Mouse (Mus musculus) limb, embryonic 13.5 days (tissue): ENCODE results near the gene Ivd. TPM values are rescaled to one million over a fixed set of nuclear protein-coding genes. Genes with fewer than 3 reads are reported as not detected.
A peak's percentile ranks its signal among the peaks of the same experiment; 100 is the strongest.

Experiments
- ATAC-seq: fragments of 200-750 bp; cut with Nextera tagmentation; 2 replicates; pipeline ENCODE4 v1.8.0; 2017; ENCODE audit warnings: low read depth, moderate number of reproducible peaks, moderate TSS enrichment; ENCODE audit not compliant: low FRiP score
- H3K27ac ChIP-seq: fragments of 300-500 bp; sonication (generic); 2 replicates; pipeline ENCODE4 v1.5.1; 2015; ENCODE audit warnings: inconsistent platforms, mild to moderate bottlenecking, moderate library complexity
- H3K27me3 ChIP-seq: fragments of 300-500 bp; sonication (generic); 2 replicates; pipeline ENCODE4 v1.6.1; 2015; ENCODE audit warnings: mild to moderate bottlenecking, inconsistent platforms
- H3K36me3 ChIP-seq: fragments of 300-500 bp; sonication (generic); 2 replicates; pipeline ENCODE4 v1.6.1; 2015; ENCODE audit warnings: inconsistent platforms, mild to moderate bottlenecking, moderate library complexity
- H3K4me1 ChIP-seq: fragments of 300-500 bp; sonication (generic); 2 replicates; pipeline ENCODE4 v1.6.1; 2015; ENCODE audit warnings: inconsistent platforms
- H3K4me2 ChIP-seq: fragments of 300-500 bp; sonication (generic); replicated peaks from 2 replicates; pipeline ENCODE4 v1.6.1; 2015; ENCODE audit warnings: inconsistent platforms, mild to moderate bottlenecking, moderate library complexity
- H3K4me3 ChIP-seq: fragments of 300-500 bp; sonication (generic); 2 replicates; pipeline ENCODE4 v1.5.1; 2015; ENCODE audit warnings: moderate library complexity, mild to moderate bottlenecking, inconsistent platforms
- H3K9ac ChIP-seq: fragments of 300-500 bp; sonication (generic); 2 replicates; pipeline ENCODE4 v1.6.1; 2015; ENCODE audit warnings: mild to moderate bottlenecking, inconsistent platforms
- H3K9me3 ChIP-seq: fragments of 300-500 bp; sonication (generic); 2 replicates; pipeline ENCODE4 v1.6.1; 2016; ENCODE audit warnings: inconsistent platforms
- WGBS: fragments of 180-500 bp; shearing (Covaris S2); methylation state at CpG from one replicate; pipeline ENCODE4 v1.1.7; 2015; 5-methylcytosine and 5-hydroxymethylcytosine counted together
- polyA plus RNA-seq: library from polyadenylated mRNA; unstranded; fragments of >200 nt; fragmentation: Nextera tagmentation; extraction: Ambion mirVana; gene quantifications from 2 replicates; pipeline ENCODE4 v1.2.1, GENCODE M21; 2015

Gene Ivd
- polyA plus RNA-seq, 1 experiment from 2014 or later, result 82.6 TPM

DNA sequence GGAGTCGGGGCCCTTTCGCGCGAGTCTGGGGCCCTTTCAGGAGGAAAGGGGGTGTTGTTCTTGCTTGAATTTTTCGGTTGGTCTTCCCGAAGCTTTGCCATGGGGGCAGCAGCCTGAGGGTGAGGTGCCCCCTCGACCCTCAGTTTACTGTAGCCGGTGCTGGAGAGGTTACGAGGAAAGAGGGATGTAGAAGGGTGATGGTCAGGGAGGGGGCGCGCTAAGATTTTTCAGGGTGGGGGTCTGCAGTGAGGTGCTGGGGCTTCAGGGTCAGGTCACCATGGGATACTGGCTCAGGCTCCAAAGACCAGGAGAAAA, 39.0 kb downstream of the Ivd start:
- Histone ChIP-seq H3K36me3 (no peaks in the 10 kb centered on the region), H3K9me3 (no peaks in the 10 kb centered on the region), H3K4me2 (peak overlapping the region; percentile 99), H3K27me3 (peaks cover 77% of the 10 kb centered on the region), H3K4me3 (peak overlapping the region; percentile 90), H3K4me1 (peaks cover 47% of the 10 kb centered on the region), H3K27ac (no peak overlapping the region), H3K9ac (peak overlapping the region; percentile 68)
- ATAC-seq, result no peak
- 0% methylated on average over 11 of the region's 11 CpGs for WGBS

DNA sequence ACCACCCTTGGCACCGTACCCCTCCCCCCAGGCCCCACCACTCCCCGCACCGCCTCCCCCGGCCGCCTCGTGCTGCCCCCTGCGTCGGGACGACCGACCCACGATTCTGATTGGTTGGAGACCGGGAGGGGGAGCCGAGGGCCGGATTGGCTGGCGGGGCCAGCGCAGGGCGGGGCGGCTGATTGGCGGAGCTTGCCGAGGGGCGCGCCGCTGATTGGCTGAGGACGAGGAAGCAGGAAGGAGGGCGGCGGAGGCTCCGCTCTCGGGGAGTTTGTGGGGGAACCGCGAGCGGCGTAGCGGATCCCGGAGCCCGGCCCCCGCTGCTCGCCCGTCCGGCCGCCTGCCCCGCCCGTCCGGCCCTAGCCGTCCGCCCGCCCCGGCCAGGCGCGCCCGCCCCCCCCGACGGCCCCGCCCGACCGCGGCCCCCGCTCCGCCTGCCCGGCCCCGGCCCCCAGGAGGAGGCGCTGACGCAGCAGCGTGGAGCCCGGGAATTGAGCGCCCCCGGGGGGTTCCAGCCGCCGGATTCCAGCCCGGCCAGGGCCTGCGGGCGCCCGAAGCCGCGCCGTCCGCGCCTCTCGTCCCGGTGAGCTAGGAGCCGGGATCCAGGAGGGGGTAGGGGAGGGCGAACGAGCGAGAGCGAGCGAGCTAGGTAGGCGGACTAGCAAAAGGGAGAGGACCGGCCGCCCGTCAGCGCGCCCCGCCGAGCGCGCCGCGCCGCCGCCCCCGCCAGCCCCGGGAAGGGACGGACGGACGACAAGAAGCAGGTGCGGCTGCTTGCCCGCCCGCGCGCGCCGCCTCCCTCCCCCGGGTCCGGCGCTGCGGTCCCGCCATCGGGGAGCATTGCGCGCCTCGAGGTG, 39.6 kb downstream of the Ivd start:
- no peaks in the 10 kb centered on the region for H3K36me3 ChIP-seq
- peaks cover 43% of the 10 kb centered on the region for H3K4me1 ChIP-seq
- peak overlapping the region; percentile 87 for H3K9ac ChIP-seq
- H3K9me3 ChIP-seq, result no peaks in the 10 kb centered on the region
- peak overlapping the region; percentile 90 for H3K4me3 ChIP-seq
- peak overlapping the region; percentile 99 for H3K4me2 ChIP-seq
- H3K27ac ChIP-seq, result 0 out of 2 replicates have a peak overlapping the region, but pooled peaks have one; percentile 15
- H3K27me3 ChIP-seq, result peaks cover 70% of the 10 kb centered on the region
- under 1% methylated on average over 78 of the region's 120 CpGs for WGBS
- ATAC-seq, result peak; percentile 94

GRCm38 (mm10) chr2:118902051-118903025, 40.6 kb downstream of the Ivd start:
- H3K27ac ChIP-seq, result 0 out of 2 replicates have a peak overlapping the region, but pooled peaks have one; percentile 15
- peak overlapping the region; percentile 87 for H3K9ac ChIP-seq
- peaks cover 34% of the 10 kb centered on the region for H3K4me1 ChIP-seq
- peak overlapping the region; percentile 99 for H3K4me2 ChIP-seq
- peak; percentile 6; the same call in 1 of the 2 replicates for ATAC-seq
- H3K27me3 ChIP-seq, result peaks cover 61% of the 10 kb centered on the region
- H3K36me3 ChIP-seq, result no peaks in the 10 kb centered on the region
- peak overlapping the region; percentile 90 for H3K4me3 ChIP-seq
- no peaks in the 10 kb centered on the region for H3K9me3 ChIP-seq
- 1% methylated on average over 65 of the region's 106 CpGs for WGBS

- Histone ChIP-seq H3K27me3 (peaks cover 51% of the 10 kb centered on the region), H3K9ac (peak overlapping the region; percentile 26)
These were observed 41.6 kb downstream of the Ivd start for GRCm38 (mm10) chr2:118903333-118903741.

DNA sequence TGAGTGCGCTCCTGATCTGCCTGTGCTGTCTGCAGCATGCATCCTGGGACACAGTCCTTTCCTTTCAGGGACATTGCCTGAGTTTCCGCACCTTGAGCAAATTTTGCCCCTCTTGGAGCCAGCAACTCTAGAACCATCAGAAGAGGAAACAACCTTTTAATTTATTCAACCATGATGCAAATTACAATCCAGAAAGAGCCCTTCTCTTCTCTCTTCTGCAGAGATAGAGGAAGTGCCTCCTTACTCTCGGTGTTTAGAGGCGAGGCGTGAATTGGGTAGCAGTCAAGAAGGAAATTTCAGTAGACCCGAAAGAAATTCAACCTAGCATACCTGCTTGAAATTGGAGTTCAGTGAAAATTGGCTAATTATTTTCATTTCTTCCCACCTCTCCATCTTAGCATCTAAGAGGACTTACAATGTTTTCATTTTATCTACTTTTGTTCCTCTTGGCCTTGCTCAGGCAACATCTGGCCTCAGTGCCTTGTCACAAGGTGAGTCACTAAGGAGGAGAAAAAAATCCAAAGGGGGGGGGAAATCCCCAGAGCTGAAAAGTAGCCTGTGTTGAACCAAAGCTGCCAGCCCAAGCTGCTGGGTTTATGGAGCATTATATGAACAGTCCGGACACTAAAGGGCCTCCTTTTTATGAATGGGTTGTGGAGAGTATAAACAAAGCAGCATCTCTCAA, 43.8 kb downstream of the Ivd start:
- H3K36me3 ChIP-seq, result no peaks in the 10 kb centered on the region
- H3K4me2 ChIP-seq, result no peak overlapping the region
- H3K9me3 ChIP-seq, result no peaks in the 10 kb centered on the region
- peaks cover 29% of the 10 kb centered on the region for H3K27me3 ChIP-seq
- H3K4me3 ChIP-seq, result no peak overlapping the region
- H3K4me1 ChIP-seq, result peaks cover 16% of the 10 kb centered on the region
- WGBS, result 78% methylated on average over 7 of the region's 7 CpGs
- no peak for ATAC-seq
- H3K27ac ChIP-seq, result no peak overlapping the region
- H3K9ac ChIP-seq, result no peak overlapping the region

More at GRCm38 (mm10) chr2:118903333-118903741, 41.6 kb downstream of the Ivd start:
- Histone ChIP-seq H3K36me3 (no peaks in the 10 kb centered on the region), H3K4me1 (peaks cover 24% of the 10 kb centered on the region), H3K27ac (no peak overlapping the region), H3K9me3 (no peaks in the 10 kb centered on the region), H3K4me3 (peak overlapping the region; percentile 90), H3K4me2 (peak overlapping the region; percentile 99)
- ATAC-seq, result no peak
- 15% methylated on average over 10 of the region's 10 CpGs for WGBS

GRCm38 (mm10) chr2:118906118-118906492, 44.4 kb downstream of the Ivd start:
- Histone ChIP-seq H3K27me3 (peaks cover 27% of the 10 kb centered on the region), H3K4me2 (no peak overlapping the region), H3K9ac (no peak overlapping the region), H3K36me3 (no peaks in the 10 kb centered on the region), H3K9me3 (no peaks in the 10 kb centered on the region), H3K27ac (no peak overlapping the region), H3K4me1 (peaks cover 15% of the 10 kb centered on the region), H3K4me3 (no peak overlapping the region)
- WGBS, result 83% methylated on average over 5 of the region's 5 CpGs
- no peak for ATAC-seq

DNA sequence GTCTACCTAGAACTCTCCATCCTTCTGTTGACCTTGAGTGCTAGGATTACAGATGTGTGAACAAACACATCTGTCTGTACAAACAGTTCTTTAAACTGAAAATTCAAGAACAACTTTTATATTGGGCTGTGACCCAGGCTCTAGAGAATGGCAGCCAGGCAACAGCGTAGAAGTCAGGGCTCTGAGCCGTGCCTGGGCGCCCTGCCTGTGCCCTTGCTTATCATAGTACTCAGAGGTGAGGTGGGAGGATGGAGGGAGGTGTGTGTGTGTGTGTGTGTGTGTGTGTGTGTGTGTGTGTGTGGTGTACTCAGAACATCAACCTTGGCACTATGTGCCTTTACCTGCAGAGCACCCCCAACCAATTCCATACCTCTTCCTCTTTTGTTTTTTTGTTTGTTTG, 46.0 kb downstream of the Ivd start:
- 97% methylated on average over 3 of the region's 3 CpGs for WGBS

DNA sequence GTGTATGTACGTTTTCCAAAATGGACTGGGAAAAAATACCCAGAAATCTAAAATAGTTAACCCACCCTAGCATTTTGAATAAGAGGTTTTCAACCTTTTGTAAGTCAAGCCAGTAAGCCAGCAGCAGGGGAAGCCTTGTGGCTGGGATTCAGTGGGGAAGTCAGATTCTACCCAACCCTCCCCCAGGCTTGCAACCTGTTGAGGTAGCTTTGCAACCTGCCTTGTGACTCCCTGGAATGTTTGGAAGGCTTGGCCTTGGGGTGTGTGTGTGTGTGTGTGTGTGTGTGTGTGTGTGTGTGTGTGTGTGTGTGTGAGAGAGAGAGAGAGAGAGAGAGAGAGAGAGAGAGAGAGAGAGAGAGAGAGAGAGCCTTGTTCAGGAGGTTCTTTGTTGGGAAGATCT, 47.4 kb downstream of the Ivd start:
- H3K27ac ChIP-seq, result no peak overlapping the region
- no peak for ATAC-seq
- peaks cover 9% of the 10 kb centered on the region for H3K27me3 ChIP-seq

More for the DNA sequence above, 46.0 kb downstream of the Ivd start:
- no peak overlapping the region for H3K27ac ChIP-seq
- ATAC-seq, result no peak
- H3K4me3 ChIP-seq, result no peak overlapping the region
- H3K27me3 ChIP-seq, result peaks cover 23% of the 10 kb centered on the region
- H3K4me2 ChIP-seq, result no peak overlapping the region
- H3K9me3 ChIP-seq, result no peaks in the 10 kb centered on the region
- no peak overlapping the region for H3K9ac ChIP-seq
- H3K4me1 ChIP-seq, result peaks cover 12% of the 10 kb centered on the region
- no peaks in the 10 kb centered on the region for H3K36me3 ChIP-seq

DNA sequence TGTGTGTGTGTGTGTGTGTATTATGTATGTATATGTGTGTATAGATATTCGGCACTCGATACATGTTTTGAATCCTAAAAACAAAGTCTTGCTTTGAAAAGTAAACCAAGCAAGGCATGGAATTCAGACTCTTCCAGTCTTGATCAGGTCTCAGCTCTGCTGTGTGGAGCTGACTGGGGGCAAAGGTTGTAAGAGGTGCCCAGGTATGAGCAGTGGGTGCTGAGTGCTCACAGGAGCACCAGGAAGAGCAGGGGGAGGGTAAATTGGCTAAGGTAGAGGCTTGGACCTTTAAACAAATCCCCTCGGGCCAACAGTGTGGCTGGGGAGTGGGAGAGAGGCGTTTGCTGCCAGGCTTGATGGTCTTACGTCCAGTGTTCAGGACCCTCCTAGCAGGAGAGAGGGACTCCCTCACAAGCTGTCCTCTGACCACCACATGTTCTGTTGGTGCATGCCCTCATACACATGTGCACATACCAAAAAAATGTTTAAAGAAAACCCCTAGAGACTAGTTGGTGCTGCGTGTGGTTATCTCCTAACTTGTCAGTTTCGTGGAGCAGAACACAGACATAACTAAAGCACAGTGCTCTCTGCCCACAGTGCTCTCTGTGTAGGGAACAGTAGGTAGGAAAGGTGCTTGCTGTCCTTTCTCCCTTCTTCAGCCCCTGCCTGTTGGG, 49.0 kb downstream of the Ivd start:
- ATAC-seq, result no peak
- Histone ChIP-seq H3K4me1 (peaks cover 18% of the 10 kb centered on the region), H3K27ac (no peak overlapping the region), H3K9me3 (no peaks in the 10 kb centered on the region), H3K9ac (no peak overlapping the region), H3K4me2 (no peak overlapping the region), H3K36me3 (no peaks in the 10 kb centered on the region), H3K4me3 (no peak overlapping the region), H3K27me3 (no peaks in the 10 kb centered on the region)
- WGBS, result 70% methylated on average over 7 of the region's 7 CpGs

More for the DNA sequence above, 47.4 kb downstream of the Ivd start:
- H3K9ac ChIP-seq, result no peak overlapping the region
- no peak overlapping the region for H3K4me2 ChIP-seq
- H3K36me3 ChIP-seq, result no peaks in the 10 kb centered on the region
- no peak overlapping the region for H3K4me3 ChIP-seq
- peaks cover 17% of the 10 kb centered on the region for H3K4me1 ChIP-seq
- WGBS, result 68% methylated on average over 1 of the region's 1 CpGs
- H3K9me3 ChIP-seq, result no peaks in the 10 kb centered on the region

DNA sequence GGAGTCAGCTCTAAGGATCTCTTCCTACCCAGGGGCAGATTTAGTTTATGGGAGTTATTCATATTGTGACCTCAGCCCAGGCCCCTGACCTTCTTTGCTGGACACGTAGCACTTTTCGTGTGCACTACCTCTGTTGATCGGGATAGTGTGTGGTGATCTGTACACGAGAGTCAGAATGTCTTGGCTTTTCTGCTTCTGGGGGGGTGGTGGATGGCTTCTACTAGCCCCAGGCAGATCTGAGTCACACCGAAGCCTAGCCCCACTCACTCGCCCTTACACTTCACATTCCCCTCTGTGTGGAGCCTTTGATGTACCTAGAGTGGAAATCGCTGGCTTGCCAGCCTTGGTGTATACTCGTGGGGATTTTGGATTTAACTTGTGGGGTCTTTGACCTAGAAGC, 51.0 kb downstream of the Ivd start:
- Histone ChIP-seq H3K4me3 (no peak overlapping the region), H3K4me2 (no peak overlapping the region), H3K27me3 (no peaks in the 10 kb centered on the region), H3K9me3 (no peaks in the 10 kb centered on the region), H3K27ac (no peak overlapping the region), H3K4me1 (peaks cover 26% of the 10 kb centered on the region), H3K9ac (no peak overlapping the region), H3K36me3 (peaks cover 7% of the 10 kb centered on the region)
- ATAC-seq, result no peak
- 61% methylated on average over 8 of the region's 8 CpGs for WGBS

DNA sequence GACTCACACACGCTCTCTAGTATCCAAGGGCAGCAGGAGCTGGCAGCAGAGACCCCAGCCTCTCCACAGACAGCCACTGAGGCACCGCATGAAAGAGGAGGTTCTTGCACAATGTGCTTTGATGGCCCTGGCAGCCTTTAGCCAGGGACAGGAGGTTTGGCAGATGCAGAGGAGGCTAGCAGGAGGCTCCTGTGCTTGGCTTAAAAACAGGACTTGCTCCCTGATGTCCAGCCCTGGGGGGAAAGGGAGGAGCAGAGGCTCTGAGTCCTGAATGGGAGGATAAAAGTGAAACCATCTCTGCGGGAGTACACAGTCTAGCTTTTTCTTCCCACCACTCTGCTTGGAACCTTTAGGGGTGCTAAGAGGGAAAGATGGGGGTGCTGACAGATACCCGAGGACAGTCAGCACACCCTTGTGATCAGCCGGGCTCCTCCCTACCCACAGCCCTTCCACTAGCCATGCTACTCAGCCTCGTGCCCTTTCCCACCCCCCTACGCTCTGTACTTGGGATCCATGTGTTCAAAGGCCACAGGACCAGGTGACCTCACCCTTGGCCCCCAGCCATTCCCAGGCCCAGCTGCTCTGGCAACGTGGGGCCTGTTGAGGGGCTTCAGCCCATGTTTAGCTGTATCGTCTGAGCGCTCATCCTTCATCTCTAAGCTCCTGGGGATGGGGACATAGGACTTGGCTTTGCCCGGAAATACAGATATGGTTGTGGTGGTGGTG, 52.0 kb downstream of the Ivd start:
- H3K4me1 ChIP-seq, result peaks cover 36% of the 10 kb centered on the region
- 0 out of 2 replicates have a peak overlapping the region, but pooled peaks have one; percentile 1 for H3K9ac ChIP-seq
- no peaks in the 10 kb centered on the region for H3K27me3 ChIP-seq
- no peak overlapping the region for H3K4me2 ChIP-seq
- no peak for ATAC-seq
- 54% methylated on average over 11 of the region's 11 CpGs for WGBS
- no peaks in the 10 kb centered on the region for H3K9me3 ChIP-seq
- no peak overlapping the region for H3K4me3 ChIP-seq
- no peak overlapping the region for H3K27ac ChIP-seq
- peaks cover 7% of the 10 kb centered on the region for H3K36me3 ChIP-seq
